Mouse (Mus musculus): ENCODE results near the gene 4930455H04Rik. TPM values are rescaled to one million over a fixed set of nuclear protein-coding genes. Genes with fewer than 3 reads are reported as not detected.

Gene 4930455H04Rik
- polyA plus RNA-seq, 1 experiment from 2014 or later: not detected

GRCm38 (mm10) chr3:116963213-116963612, 4.9 kb upstream of the 4930455H04Rik start:
- no peak for ATAC-seq (ENCODE audit: low FRiP score)
- 74% methylated on average over 4 of the region's 4 CpGs for WGBS

GRCm38 (mm10) chr3:116964426-116964825, 3.6 kb upstream of the 4930455H04Rik start:
- ATAC-seq (ENCODE audit: low FRiP score): no peak
- no peak for DNase-seq (ENCODE audit: low spot score, missing footprints)
- Histone ChIP-seq H3K9me3 (ENCODE audit: control insufficient read depth, low read length) (no peaks in the 10 kb centered on the region), H3K9ac (ENCODE audit: low read length) (no peak overlapping the region), H3K36me3 (ENCODE audit: control insufficient read depth, insufficient read depth, low read length) (no peaks in the 10 kb centered on the region), H3K27ac (ENCODE audit: low read depth, low read length) (no peak overlapping the region), H3K4me3 (ENCODE audit: low read depth, low read length) (no peak overlapping the region), H3K27me3 (ENCODE audit: control insufficient read depth, insufficient read depth, low read length) (no peaks in the 10 kb centered on the region), H3K4me1 (ENCODE audit: control insufficient read depth, insufficient read depth, low read length) (peaks cover 4% of the 10 kb centered on the region; the same call in 1 of the 2 replicates), H3K4me2 (no peak overlapping the region)
- WGBS: 91% methylated on average over 9 of the region's 9 CpGs

More at GRCm38 (mm10) chr3:116963213-116963612, 4.9 kb upstream of the 4930455H04Rik start:
- no peak overlapping the region for H3K4me2 ChIP-seq
- no peaks in the 10 kb centered on the region for H3K27me3 ChIP-seq (ENCODE audit: control insufficient read depth, insufficient read depth, low read length)
- H3K9me3 ChIP-seq (ENCODE audit: control insufficient read depth, low read length): no peaks in the 10 kb centered on the region
- DNase-seq (ENCODE audit: low spot score, missing footprints): no peak
- H3K36me3 ChIP-seq (ENCODE audit: control insufficient read depth, insufficient read depth, low read length): no peaks in the 10 kb centered on the region
- no peak overlapping the region for H3K27ac ChIP-seq (ENCODE audit: low read depth, low read length)
- no peaks in the 10 kb centered on the region for H3K4me1 ChIP-seq (ENCODE audit: control insufficient read depth, insufficient read depth, low read length)
- no peak overlapping the region for H3K4me3 ChIP-seq (ENCODE audit: low read depth, low read length)
- H3K9ac ChIP-seq (ENCODE audit: low read length): no peak overlapping the region

- H3K9me3 ChIP-seq (ENCODE audit: control insufficient read depth, low read length): no peaks in the 10 kb centered on the region
- H3K4me2 ChIP-seq: no peak overlapping the region
- H3K27ac ChIP-seq (ENCODE audit: low read depth, low read length): no peak overlapping the region
- H3K4me3 ChIP-seq (ENCODE audit: low read depth, low read length): no peak overlapping the region
- WGBS: 24% methylated on average over 4 of the region's 4 CpGs
- DNase-seq (ENCODE audit: low spot score, missing footprints) (peak; percentile 89), ATAC-seq (ENCODE audit: low FRiP score) (peak; percentile 83)
- no peak overlapping the region for H3K9ac ChIP-seq (ENCODE audit: low read length)
- peaks cover 4% of the 10 kb centered on the region; the same call in 1 of the 2 replicates for H3K4me1 ChIP-seq (ENCODE audit: control insufficient read depth, insufficient read depth, low read length)
- H3K27me3 ChIP-seq (ENCODE audit: control insufficient read depth, insufficient read depth, low read length): no peaks in the 10 kb centered on the region
- H3K36me3 ChIP-seq (ENCODE audit: control insufficient read depth, insufficient read depth, low read length): no peaks in the 10 kb centered on the region
These were observed 1.8 kb upstream of the 4930455H04Rik start for GRCm38 (mm10) chr3:116966225-116966624.

- H3K4me2 ChIP-seq: no peak overlapping the region
- ATAC-seq (ENCODE audit: low FRiP score) (no peak), DNase-seq (ENCODE audit: low spot score, missing footprints) (no peak)
- H3K27me3 ChIP-seq (ENCODE audit: control insufficient read depth, insufficient read depth, low read length): no peaks in the 10 kb centered on the region
- WGBS: 75% methylated on average over 6 of the region's 6 CpGs
- no peak overlapping the region for H3K4me3 ChIP-seq (ENCODE audit: low read depth, low read length)
- no peak overlapping the region for H3K9ac ChIP-seq (ENCODE audit: low read length)
- no peaks in the 10 kb centered on the region for H3K36me3 ChIP-seq (ENCODE audit: control insufficient read depth, insufficient read depth, low read length)
- no peaks in the 10 kb centered on the region for H3K9me3 ChIP-seq (ENCODE audit: control insufficient read depth, low read length)
- H3K4me1 ChIP-seq (ENCODE audit: control insufficient read depth, insufficient read depth, low read length): peaks cover 4% of the 10 kb centered on the region; the same call in 1 of the 2 replicates
- no peak overlapping the region for H3K27ac ChIP-seq (ENCODE audit: low read depth, low read length)
These were observed 1.3 kb upstream of the 4930455H04Rik start for GRCm38 (mm10) chr3:116966800-116967199.

GRCm38 (mm10) chr3:116967436-116967835, 631 bp upstream of the 4930455H04Rik start:
- H3K9ac ChIP-seq (ENCODE audit: low read length): no peak overlapping the region
- H3K27ac ChIP-seq (ENCODE audit: low read depth, low read length): no peak overlapping the region
- ATAC-seq (ENCODE audit: low FRiP score) (no peak), DNase-seq (ENCODE audit: low spot score, missing footprints) (no peak)
- no peak overlapping the region for H3K4me3 ChIP-seq (ENCODE audit: low read depth, low read length)
- H3K27me3 ChIP-seq (ENCODE audit: control insufficient read depth, insufficient read depth, low read length): no peaks in the 10 kb centered on the region
- H3K9me3 ChIP-seq (ENCODE audit: control insufficient read depth, low read length): no peaks in the 10 kb centered on the region
- 95% methylated on average over 6 of the region's 6 CpGs for WGBS
- no peak overlapping the region for H3K4me2 ChIP-seq
- H3K36me3 ChIP-seq (ENCODE audit: control insufficient read depth, insufficient read depth, low read length): no peaks in the 10 kb centered on the region
- peaks cover 4% of the 10 kb centered on the region; the same call in 1 of the 2 replicates for H3K4me1 ChIP-seq (ENCODE audit: control insufficient read depth, insufficient read depth, low read length)

GRCm38 (mm10) chr3:116968540-116968997, 502 bp downstream of the 4930455H04Rik start, which contains the start of gene Palmd:
Gene Palmd, minus strand, starts transcription at chr3:116968987.
- Histone ChIP-seq H3K27me3 (ENCODE audit: control insufficient read depth, insufficient read depth, low read length) (no peaks in the 10 kb centered on the region), H3K4me2 (peak within 1 kb of the TSS; percentile 41), H3K4me1 (ENCODE audit: control insufficient read depth, insufficient read depth, low read length) (peaks cover 4% of the 10 kb centered on the region; the same call in 1 of the 2 replicates), H3K27ac (ENCODE audit: low read depth, low read length) (no peak within 1 kb of the TSS; the same call in 1 of the 2 replicates), H3K9me3 (ENCODE audit: control insufficient read depth, low read length) (no peaks in the 10 kb centered on the region), H3K9ac (ENCODE audit: low read length) (peak within 1 kb of the TSS; percentile 44), H3K4me3 (ENCODE audit: low read depth, low read length) (peak within 1 kb of the TSS; percentile 25), H3K36me3 (ENCODE audit: control insufficient read depth, insufficient read depth, low read length) (no peaks in the 10 kb centered on the region)
- ATAC-seq (ENCODE audit: low FRiP score) (peak; percentile 81), DNase-seq (ENCODE audit: low spot score, missing footprints) (peak; percentile 91)
- 19% methylated on average over 17 of the region's 17 CpGs for WGBS

- H3K4me2 ChIP-seq: peak overlapping the region; percentile 41
- DNase-seq (ENCODE audit: low spot score, missing footprints) (no peak), ATAC-seq (ENCODE audit: low FRiP score) (peak; percentile 3; the same call in 1 of the 2 replicates)
- H3K36me3 ChIP-seq (ENCODE audit: control insufficient read depth, insufficient read depth, low read length): no peaks in the 10 kb centered on the region
- peaks cover 4% of the 10 kb centered on the region; the same call in 1 of the 2 replicates for H3K4me1 ChIP-seq (ENCODE audit: control insufficient read depth, insufficient read depth, low read length)
- no peak overlapping the region for H3K27ac ChIP-seq (ENCODE audit: low read depth, low read length)
- no peaks in the 10 kb centered on the region for H3K27me3 ChIP-seq (ENCODE audit: control insufficient read depth, insufficient read depth, low read length)
- H3K9me3 ChIP-seq (ENCODE audit: control insufficient read depth, low read length): no peaks in the 10 kb centered on the region
- 33% methylated on average over 5 of the region's 5 CpGs for WGBS
- peak overlapping the region; percentile 25 for H3K4me3 ChIP-seq (ENCODE audit: low read depth, low read length)
- H3K9ac ChIP-seq (ENCODE audit: low read length): peak overlapping the region; percentile 44
These were observed 936 bp downstream of the 4930455H04Rik start for GRCm38 (mm10) chr3:116969003-116969402.

- H3K4me3 ChIP-seq (ENCODE audit: low read depth, low read length): no peak overlapping the region
- H3K9me3 ChIP-seq (ENCODE audit: control insufficient read depth, low read length): no peaks in the 10 kb centered on the region
- H3K27ac ChIP-seq (ENCODE audit: low read depth, low read length): no peak overlapping the region
- no peak for DNase-seq (ENCODE audit: low spot score, missing footprints)
- H3K9ac ChIP-seq (ENCODE audit: low read length): no peak overlapping the region
- H3K36me3 ChIP-seq (ENCODE audit: control insufficient read depth, insufficient read depth, low read length): no peaks in the 10 kb centered on the region
- no peak for ATAC-seq (ENCODE audit: low FRiP score)
- H3K4me1 ChIP-seq (ENCODE audit: control insufficient read depth, insufficient read depth, low read length): peaks cover 4% of the 10 kb centered on the region; the same call in 1 of the 2 replicates
- 75% methylated on average over 5 of the region's 5 CpGs for WGBS
- no peak overlapping the region for H3K4me2 ChIP-seq
- H3K27me3 ChIP-seq (ENCODE audit: control insufficient read depth, insufficient read depth, low read length): no peaks in the 10 kb centered on the region
These were observed 1.7 kb downstream of the 4930455H04Rik start for GRCm38 (mm10) chr3:116969786-116970185.

- Histone ChIP-seq H3K4me2 (no peak overlapping the region), H3K9me3 (ENCODE audit: control insufficient read depth, low read length) (no peaks in the 10 kb centered on the region), H3K27ac (ENCODE audit: low read depth, low read length) (no peak overlapping the region), H3K4me3 (ENCODE audit: low read depth, low read length) (no peak overlapping the region), H3K4me1 (ENCODE audit: control insufficient read depth, insufficient read depth, low read length) (peaks cover 9% of the 10 kb centered on the region; the same call in 1 of the 2 replicates), H3K27me3 (ENCODE audit: control insufficient read depth, insufficient read depth, low read length) (no peaks in the 10 kb centered on the region), H3K36me3 (ENCODE audit: control insufficient read depth, insufficient read depth, low read length) (no peaks in the 10 kb centered on the region), H3K9ac (ENCODE audit: low read length) (no peak overlapping the region)
- 86% methylated on average over 9 of the region's 9 CpGs for WGBS
- ATAC-seq (ENCODE audit: low FRiP score) (no peak), DNase-seq (ENCODE audit: low spot score, missing footprints) (no peak)
These were observed 13.9 kb downstream of the 4930455H04Rik start for GRCm38 (mm10) chr3:116981811-116982575.
